Mouse (Mus musculus): Measurements from ENCODE around the gene Atp6v1e1. TPM values are rescaled to one million over a fixed set of nuclear protein-coding genes. Genes with fewer than 3 reads are reported as not detected.

The Atp6v1e1 gene
- total and polyA plus RNA-seq, 2 experiments from 2014 or later = 205 to 329 TPM

DNA sequence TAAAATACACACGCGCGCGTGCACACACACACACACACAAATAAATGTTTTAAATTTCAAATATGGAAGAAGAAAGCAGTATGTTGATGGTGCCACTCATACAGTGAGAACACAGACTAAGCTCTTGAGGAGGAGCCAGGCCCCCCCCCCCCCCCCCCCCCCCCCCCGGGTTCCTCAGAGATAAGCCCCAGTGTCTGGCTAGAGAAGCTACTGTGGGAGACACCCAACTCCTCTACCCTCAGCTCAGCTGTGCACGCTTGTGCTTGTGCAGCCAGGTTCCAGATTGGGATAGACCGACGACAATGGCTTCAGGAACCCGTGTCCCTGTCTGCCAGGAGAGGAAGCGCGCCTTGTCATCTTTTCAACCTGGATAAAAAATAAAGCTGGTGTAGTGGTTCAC, 32.4 kb downstream of the Atp6v1e1 start:
- Histone ChIP-seq H3K4me2 (ENCODE audit: low read depth, low read length) (no peak overlapping the region), H3K4me1 (ENCODE audit: insufficient read depth, low read length) (no peaks in the 10 kb centered on the region), H3K27ac (no peak overlapping the region), H3K27me3 (ENCODE audit: insufficient read depth, low read length) (no peaks in the 10 kb centered on the region), H3K4me3 (ENCODE audit: low read length) (no peak overlapping the region), H3K9ac (replicated peaks; ENCODE audit: low read length) (no peak overlapping the region), H3K9me3 (ENCODE audit: low read length) (no peaks in the 10 kb centered on the region), H3K36me3 (ENCODE audit: insufficient read depth, low read length) (peaks cover 28% of the 10 kb centered on the region)
- no peak for TF ChIP-seq CTCF (IDR thresholded peaks at IDR 0.05; ENCODE audit: low read depth)
- no peak for ATAC-seq
- WGBS = 90% methylated on average over 11 of the region's 11 CpGs
- no peak for DNase-seq (ENCODE audit: low spot score)

DNA sequence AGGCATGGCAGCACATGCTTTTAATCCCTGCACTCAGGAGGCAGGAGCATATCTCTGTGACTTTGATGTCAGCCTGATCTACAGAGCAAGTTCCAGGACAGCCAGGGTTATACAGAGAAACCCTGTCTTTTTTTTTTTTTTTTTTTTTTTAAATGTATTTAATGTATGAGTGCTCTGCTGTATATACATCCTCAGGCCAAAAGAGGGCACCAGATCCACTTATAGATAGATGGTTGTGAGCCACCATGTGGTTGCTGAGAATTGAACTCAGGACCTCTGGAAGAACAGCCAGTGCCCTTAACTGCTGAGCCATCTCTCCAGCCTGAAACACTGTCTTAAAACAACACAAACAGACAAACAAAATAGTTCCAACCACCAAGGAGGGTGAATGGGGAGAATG, 33.7 kb downstream of the Atp6v1e1 start:
- ATAC-seq = no peak
- Histone ChIP-seq H3K36me3 (ENCODE audit: insufficient read depth, low read length) (peaks cover 18% of the 10 kb centered on the region), H3K4me2 (ENCODE audit: low read depth, low read length) (no peak overlapping the region), H3K4me3 (ENCODE audit: low read length) (no peak overlapping the region), H3K4me1 (ENCODE audit: insufficient read depth, low read length) (no peaks in the 10 kb centered on the region), H3K27ac (no peak overlapping the region), H3K9ac (replicated peaks; ENCODE audit: low read length) (no peak overlapping the region), H3K9me3 (ENCODE audit: low read length) (no peaks in the 10 kb centered on the region), H3K27me3 (ENCODE audit: insufficient read depth, low read length) (no peaks in the 10 kb centered on the region)
- peak; percentile 26 for TF ChIP-seq CTCF (IDR thresholded peaks at IDR 0.05; ENCODE audit: low read depth)
- peak; percentile 68 for DNase-seq (ENCODE audit: low spot score)

DNA sequence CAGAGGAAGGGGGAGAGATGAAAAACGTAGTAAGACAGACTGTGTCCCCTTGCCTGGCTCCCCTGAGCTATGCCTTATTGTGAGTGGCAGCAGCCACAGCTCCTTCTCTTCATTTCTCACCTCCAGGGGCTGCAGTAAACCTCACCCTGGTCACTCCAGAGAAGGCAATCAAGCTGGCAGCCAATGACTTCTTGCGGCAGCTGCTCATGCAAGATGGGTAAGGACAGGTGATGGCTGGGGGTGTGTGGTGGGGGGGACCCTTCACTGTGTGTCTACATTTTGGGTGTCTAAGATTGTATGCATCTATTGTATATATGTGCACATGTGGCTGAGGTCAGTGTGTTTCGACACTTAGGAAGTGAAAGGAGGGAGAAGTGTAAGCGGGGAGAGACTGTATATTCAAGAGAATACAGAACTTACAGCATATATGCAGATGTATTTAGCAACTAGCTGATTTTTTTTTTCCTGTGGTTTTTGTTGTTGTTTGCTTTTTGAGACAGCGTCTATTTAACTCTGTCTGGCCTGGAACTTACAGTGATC, 34.5 kb downstream of the Atp6v1e1 start:
- H3K4me1 ChIP-seq (ENCODE audit: insufficient read depth, low read length) = no peaks in the 10 kb centered on the region
- no peak for TF ChIP-seq CTCF (IDR thresholded peaks at IDR 0.05; ENCODE audit: low read depth)
- no peaks in the 10 kb centered on the region for H3K27me3 ChIP-seq (ENCODE audit: insufficient read depth, low read length)
- H3K4me3 ChIP-seq (ENCODE audit: low read length) = no peak overlapping the region
- H3K4me2 ChIP-seq (ENCODE audit: low read depth, low read length) = no peak overlapping the region
- H3K27ac ChIP-seq = no peak overlapping the region
- ATAC-seq (no peak), DNase-seq (ENCODE audit: low spot score) (no peak)
- H3K9me3 ChIP-seq (ENCODE audit: low read length) = no peaks in the 10 kb centered on the region
- no peak overlapping the region for H3K9ac ChIP-seq (replicated peaks; ENCODE audit: low read length)
- peaks cover 11% of the 10 kb centered on the region for H3K36me3 ChIP-seq (ENCODE audit: insufficient read depth, low read length)
- 78% methylated on average over 5 of the region's 5 CpGs for WGBS

DNA sequence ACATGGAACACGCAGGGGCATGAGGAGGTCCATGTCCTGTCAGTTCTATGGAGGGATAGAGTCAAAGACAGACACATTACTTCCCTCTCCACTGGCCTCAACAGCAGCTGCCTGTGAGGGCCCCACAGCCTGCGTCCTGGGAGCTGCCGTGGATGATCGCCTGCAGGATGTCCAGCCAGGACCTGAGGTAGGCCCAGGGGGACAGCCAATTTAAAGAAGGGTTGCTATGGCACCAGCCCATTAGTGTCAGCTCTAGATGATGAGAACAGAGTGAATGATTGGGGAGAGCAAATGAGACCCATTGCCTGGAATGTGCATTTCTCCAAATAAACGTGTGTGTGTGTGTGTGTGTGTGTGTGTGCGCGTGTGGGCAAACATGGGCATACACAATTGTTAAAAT, 38.2 kb downstream of the Atp6v1e1 start:
- no peaks in the 10 kb centered on the region for H3K9me3 ChIP-seq (ENCODE audit: low read length)
- no peaks in the 10 kb centered on the region for H3K36me3 ChIP-seq (ENCODE audit: insufficient read depth, low read length)
- H3K9ac ChIP-seq (replicated peaks; ENCODE audit: low read length) = no peak overlapping the region
- TF ChIP-seq CTCF (IDR thresholded peaks at IDR 0.05; ENCODE audit: low read depth) = no peak
- 50% methylated on average over 7 of the region's 7 CpGs for WGBS
- ATAC-seq = no peak
- H3K4me1 ChIP-seq (ENCODE audit: insufficient read depth, low read length) = no peaks in the 10 kb centered on the region
- H3K4me3 ChIP-seq (ENCODE audit: low read length) = no peak overlapping the region
- H3K4me2 ChIP-seq (ENCODE audit: low read depth, low read length) = no peak overlapping the region
- H3K27me3 ChIP-seq (ENCODE audit: insufficient read depth, low read length) = no peaks in the 10 kb centered on the region
- no peak overlapping the region for H3K27ac ChIP-seq
- no peak for DNase-seq (ENCODE audit: low spot score)

DNA sequence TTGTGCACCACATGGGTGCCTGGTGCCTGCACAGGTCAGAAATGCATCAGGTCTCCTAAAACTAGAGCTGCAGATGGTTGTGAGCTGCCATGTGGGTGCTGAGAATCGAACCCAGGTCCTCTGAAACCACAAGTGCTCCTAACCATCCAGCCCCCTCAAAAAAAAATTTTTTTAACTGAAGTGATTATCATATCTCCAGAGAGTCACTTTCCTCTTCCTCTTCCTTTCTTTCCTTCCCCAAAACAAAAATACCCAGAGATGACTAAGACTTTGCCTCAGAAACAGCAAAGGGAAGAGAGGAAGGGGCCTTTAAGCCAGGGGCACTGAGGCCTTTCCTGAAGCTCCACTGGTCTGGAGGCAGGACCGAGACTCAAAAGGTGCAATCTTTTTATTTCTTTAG, 39.6 kb downstream of the Atp6v1e1 start:
- no peak for ATAC-seq
- Histone ChIP-seq H3K9ac (replicated peaks; ENCODE audit: low read length) (no peak overlapping the region), H3K36me3 (ENCODE audit: insufficient read depth, low read length) (no peaks in the 10 kb centered on the region), H3K4me1 (ENCODE audit: insufficient read depth, low read length) (no peaks in the 10 kb centered on the region), H3K27me3 (ENCODE audit: insufficient read depth, low read length) (no peaks in the 10 kb centered on the region), H3K27ac (no peak overlapping the region), H3K4me2 (ENCODE audit: low read depth, low read length) (no peak overlapping the region), H3K9me3 (ENCODE audit: low read length) (no peaks in the 10 kb centered on the region), H3K4me3 (ENCODE audit: low read length) (no peak overlapping the region)
- no peak for TF ChIP-seq CTCF (IDR thresholded peaks at IDR 0.05; ENCODE audit: low read depth)
- WGBS = 91% methylated on average over 2 of the region's 2 CpGs
- no peak for DNase-seq (ENCODE audit: low spot score)

DNA sequence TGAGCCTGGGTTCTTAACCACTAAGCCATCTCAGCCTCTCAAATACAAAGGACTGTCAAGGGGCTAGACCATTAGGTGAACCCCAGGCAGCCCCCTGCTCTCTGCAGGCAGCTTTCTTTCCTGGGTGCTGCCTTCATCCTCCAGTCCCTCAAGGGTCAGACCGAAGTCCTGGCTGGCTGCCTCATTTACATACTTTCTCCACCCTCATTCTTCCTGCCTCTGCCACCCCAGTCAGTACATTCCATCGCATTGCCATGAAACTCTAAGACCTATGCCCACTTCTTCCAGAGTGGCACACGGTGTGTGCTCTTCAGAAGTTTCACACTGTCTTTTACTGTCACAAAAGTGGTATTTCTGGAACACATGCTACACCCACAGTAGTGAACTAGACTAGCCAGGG, 44.4 kb downstream of the Atp6v1e1 start:
- no peak for TF ChIP-seq CTCF (IDR thresholded peaks at IDR 0.05; ENCODE audit: low read depth)
- no peak overlapping the region for H3K4me2 ChIP-seq (ENCODE audit: low read depth, low read length)
- DNase-seq (ENCODE audit: low spot score) (no peak), ATAC-seq (no peak)
- H3K27ac ChIP-seq = no peak overlapping the region
- H3K9ac ChIP-seq (replicated peaks; ENCODE audit: low read length) = no peak overlapping the region
- H3K4me1 ChIP-seq (ENCODE audit: insufficient read depth, low read length) = 0 out of 2 replicates have a peak, but pooled peaks cover 5% of the 10 kb centered on the region
- H3K27me3 ChIP-seq (ENCODE audit: insufficient read depth, low read length) = no peaks in the 10 kb centered on the region
- H3K4me3 ChIP-seq (ENCODE audit: low read length) = no peak overlapping the region
- no peaks in the 10 kb centered on the region for H3K36me3 ChIP-seq (ENCODE audit: insufficient read depth, low read length)
- H3K9me3 ChIP-seq (ENCODE audit: low read length) = no peaks in the 10 kb centered on the region
- WGBS = 54% methylated on average over 3 of the region's 3 CpGs

DNA sequence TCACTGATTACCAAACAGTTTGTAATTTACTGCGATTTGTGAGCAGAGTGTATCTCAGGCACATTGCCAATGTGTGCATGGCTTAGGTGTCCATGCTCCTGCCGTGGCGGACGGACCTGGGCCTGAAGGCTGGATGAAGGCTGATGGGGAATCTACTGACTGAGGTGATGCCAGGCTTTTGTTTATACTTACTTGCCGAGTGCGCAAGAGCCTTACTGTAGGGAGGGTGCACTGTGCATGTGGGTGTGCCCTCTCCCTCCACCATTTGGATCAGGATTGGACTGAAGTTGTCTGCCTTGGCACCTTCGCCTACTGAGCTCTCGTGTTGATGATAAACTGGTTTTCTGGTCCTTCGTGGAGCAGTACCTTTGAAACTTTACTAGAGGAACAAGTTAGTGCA, 45.1 kb downstream of the Atp6v1e1 start:
- 88% methylated on average over 9 of the region's 9 CpGs for WGBS
- H3K4me2 ChIP-seq (ENCODE audit: low read depth, low read length) = no peak overlapping the region
- H3K4me1 ChIP-seq (ENCODE audit: insufficient read depth, low read length) = 0 out of 2 replicates have a peak, but pooled peaks cover 5% of the 10 kb centered on the region
- no peaks in the 10 kb centered on the region for H3K27me3 ChIP-seq (ENCODE audit: insufficient read depth, low read length)
- no peak overlapping the region for H3K27ac ChIP-seq
- no peak overlapping the region for H3K4me3 ChIP-seq (ENCODE audit: low read length)
- H3K9me3 ChIP-seq (ENCODE audit: low read length) = no peaks in the 10 kb centered on the region
- no peak overlapping the region for H3K9ac ChIP-seq (replicated peaks; ENCODE audit: low read length)
- ATAC-seq (no peak), DNase-seq (ENCODE audit: low spot score) (no peak)
- no peaks in the 10 kb centered on the region for H3K36me3 ChIP-seq (ENCODE audit: insufficient read depth, low read length)
- no peak for TF ChIP-seq CTCF (IDR thresholded peaks at IDR 0.05; ENCODE audit: low read depth)

Measured in hindbrain, postnatal 0 days (tissue).